Mouse (Mus musculus): ENCODE measurements around the gene Top3b.
A peak's percentile ranks its signal among the peaks of the same experiment; 100 is the strongest.
"Not testable (repeated sequence)": the region's sequence is repeated elsewhere in the genome, so short reads cannot be mapped to it uniquely, and the experiment has no call there.

The Top3b gene

DNA sequence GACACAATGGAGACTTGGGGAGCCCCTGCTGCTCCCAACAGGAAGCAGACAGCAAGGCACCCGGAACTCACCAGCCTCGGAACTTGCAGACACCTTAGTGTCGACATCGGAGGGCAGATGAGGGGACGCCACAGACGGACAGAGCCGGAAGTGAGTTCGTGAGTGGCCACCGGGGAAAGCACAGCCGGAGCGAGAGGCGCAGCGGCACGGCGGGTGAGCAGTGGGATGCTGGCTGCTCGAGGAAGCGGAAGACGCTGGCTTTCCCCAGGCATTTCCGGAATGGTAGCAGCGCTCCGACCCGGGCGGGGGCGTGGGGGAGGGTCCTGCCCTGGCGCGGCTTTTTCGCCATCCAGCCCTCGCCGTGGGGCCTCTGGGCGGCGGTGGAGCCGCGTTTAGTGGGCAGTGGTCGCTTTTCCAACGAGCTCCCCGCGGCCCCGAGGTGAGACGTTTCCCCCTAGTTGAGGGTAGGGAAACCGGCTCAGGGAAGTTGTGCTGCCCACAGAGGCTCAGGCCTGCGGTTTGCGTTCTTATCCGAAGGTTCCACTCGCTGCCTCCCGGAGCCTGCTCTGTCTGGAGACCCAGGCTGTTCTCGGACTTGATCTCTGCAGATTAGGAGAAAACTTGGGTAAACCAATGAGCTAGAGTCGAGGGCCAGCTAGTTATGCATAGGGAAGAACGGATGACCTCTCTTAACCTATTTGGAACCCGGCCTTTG is at the start of gene Top3b, which contains the start of gene Vpreb1:
Top3b (plus strand) TSS at position 120 of the 715 bp plus-strand sequence.
Vpreb1 (minus strand) TSS at position 227 of the 715 bp plus-strand sequence.
- DNase-seq (ENCODE audit: low spot score) = peak; percentile 86

- DNase-seq (ENCODE audit: low spot score) = no peak
Observed at GRCm38 (mm10) chr16:16825476-16825875, 45.1 kb upstream of the Top3b start.

DNA sequence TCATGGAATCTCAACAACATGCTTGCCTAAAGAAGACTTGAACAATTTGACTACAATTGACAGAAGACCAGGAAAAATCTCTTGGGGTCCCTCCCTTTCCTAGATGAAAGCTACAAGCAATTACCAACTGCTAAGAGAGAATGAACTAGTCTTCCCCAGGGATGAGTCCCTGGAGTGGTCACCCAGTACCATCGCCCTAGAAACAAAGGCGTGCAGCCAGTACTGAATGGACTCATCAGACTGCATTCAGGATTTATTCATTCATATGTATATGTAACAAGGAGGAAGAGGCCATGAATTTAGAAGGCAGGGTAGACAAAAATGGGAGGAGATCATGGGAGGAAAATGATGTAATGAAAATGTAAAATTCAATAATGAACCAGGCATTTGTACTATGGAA is 44.3 kb upstream of the Top3b start:
- DNase-seq (ENCODE audit: low spot score) = no peak

- peak; percentile 53 for DNase-seq (ENCODE audit: low spot score)
Observed at GRCm38 (mm10) chr16:16828757-16829615, 41.5 kb upstream of the Top3b start, which contains the start of gene Spag6l. Gene Spag6l, minus strand, starts transcription at chr16:16829456.

DNA sequence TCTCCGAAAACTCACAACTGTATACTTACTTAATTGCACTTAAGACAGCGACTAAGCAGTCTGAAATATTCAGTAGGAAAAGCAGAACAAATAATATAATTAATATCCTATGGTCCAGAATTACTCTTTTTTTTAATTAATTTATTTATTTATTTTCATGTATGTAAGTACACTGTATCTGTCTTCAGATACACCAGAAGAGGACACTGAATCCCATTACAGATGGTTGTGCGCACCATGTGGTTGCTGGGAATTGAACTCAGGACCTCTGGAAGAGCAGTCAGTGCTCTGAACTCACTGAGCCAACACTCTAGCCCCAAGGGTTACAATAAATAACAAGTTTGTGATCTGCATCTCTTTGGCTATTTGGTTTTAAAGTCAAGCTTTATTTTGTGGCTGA is 40.9 kb upstream of the Top3b start:
- no peak for DNase-seq (ENCODE audit: low spot score)

DNA sequence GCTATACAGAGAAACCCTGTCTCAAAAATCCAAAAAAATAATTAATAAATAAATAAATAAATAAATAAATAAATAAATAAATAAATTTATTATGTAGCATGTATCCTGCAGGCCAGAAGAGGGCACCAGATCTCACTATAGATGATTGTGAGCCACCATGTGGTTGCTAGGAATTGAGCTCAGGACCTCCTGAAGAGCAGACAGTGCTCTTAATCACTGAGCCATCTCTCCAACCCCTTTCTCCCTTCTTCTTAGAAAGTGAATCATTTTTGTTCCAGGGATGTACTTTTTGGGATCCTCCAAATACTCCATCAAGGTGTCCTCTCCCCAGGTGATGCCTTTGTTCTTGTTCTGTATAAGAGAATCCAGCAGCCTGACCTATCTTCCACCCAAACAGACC is 21.3 kb upstream of the Top3b start:
- DNase-seq (ENCODE audit: low spot score) = no peak

DNA sequence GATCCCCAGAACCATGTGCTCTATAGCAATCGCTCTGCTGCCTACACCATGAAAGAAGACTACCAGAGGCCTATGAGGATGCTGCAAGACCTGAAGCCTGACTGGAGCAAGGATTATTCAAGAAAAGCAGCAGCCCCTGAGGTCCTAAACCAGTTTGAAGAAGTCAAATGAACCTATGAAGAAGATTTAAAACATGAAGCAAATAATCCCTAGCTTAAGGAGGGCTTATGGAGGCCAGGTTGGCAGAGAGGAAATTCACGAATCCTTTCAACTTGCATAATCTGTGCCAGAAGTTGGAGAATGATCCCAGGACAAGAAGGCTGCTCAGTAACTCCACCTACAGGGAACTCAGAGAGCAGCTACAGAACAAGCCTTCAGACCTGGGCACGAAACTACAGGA is 18.1 kb upstream of the Top3b start:
- no peak for DNase-seq (ENCODE audit: low spot score)

GRCm38 (mm10) chr16:16854836-16855235 is 15.7 kb upstream of the Top3b start:
- DNase-seq (ENCODE audit: low spot score) = peak; percentile 38

GRCm38 (mm10) chr16:16855541-16855940 is 15.0 kb upstream of the Top3b start:
- DNase-seq (ENCODE audit: low spot score) = no peak

- DNase-seq (ENCODE audit: low spot score) = not testable (repeated sequence)
Observed at GRCm38 (mm10) chr16:16856054-16856453, 14.5 kb upstream of the Top3b start.

GRCm38 (mm10) chr16:16856731-16857476 is 13.6 kb upstream of the Top3b start:
- no peak for DNase-seq (ENCODE audit: low spot score)

DNA sequence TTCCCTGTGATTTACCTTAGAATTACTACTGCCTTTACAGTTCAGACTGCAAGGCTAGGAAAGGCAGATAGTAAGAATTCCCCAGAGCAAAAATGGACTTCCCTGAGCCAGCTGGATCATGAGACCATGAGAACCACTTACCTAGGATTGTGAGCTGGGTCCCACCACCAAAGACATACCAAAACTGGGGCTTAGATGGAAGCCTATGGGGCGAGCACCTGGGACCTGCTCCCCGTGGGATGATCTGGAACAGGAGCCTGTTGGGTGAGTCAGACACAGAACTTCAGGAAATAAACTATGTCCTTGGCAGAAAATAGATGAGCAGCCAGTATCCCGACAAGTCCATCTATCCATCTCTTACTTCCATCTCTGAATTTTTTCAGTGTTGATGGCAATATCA is 8.2 kb upstream of the Top3b start:
- DNase-seq (ENCODE audit: low spot score) = no peak

- no peak for DNase-seq (ENCODE audit: low spot score)
Observed at GRCm38 (mm10) chr16:16863978-16864377, 6.6 kb upstream of the Top3b start, which contains the start of gene Igll1. Gene Igll1, minus strand, starts transcription at chr16:16863985.

DNA sequence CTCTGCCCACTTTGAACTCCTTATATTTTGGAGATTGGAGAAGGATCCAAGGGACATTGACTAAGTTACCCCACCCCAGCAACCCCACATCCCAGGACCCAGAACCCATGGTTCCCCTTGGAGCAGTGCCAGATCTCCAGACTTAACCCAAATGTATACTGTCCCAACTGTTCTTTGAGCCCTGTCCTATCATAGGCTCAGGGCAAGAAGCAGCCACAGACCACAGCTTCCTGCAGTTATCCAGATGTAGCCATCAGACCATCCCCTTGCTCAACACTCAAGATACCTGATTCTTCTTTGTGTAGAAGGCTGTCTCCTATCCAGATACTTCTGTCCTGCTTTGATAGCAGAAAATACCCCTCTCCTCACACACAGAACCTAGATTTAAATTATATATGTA is 5.3 kb upstream of the Top3b start:
- DNase-seq (ENCODE audit: low spot score) = no peak

DNA sequence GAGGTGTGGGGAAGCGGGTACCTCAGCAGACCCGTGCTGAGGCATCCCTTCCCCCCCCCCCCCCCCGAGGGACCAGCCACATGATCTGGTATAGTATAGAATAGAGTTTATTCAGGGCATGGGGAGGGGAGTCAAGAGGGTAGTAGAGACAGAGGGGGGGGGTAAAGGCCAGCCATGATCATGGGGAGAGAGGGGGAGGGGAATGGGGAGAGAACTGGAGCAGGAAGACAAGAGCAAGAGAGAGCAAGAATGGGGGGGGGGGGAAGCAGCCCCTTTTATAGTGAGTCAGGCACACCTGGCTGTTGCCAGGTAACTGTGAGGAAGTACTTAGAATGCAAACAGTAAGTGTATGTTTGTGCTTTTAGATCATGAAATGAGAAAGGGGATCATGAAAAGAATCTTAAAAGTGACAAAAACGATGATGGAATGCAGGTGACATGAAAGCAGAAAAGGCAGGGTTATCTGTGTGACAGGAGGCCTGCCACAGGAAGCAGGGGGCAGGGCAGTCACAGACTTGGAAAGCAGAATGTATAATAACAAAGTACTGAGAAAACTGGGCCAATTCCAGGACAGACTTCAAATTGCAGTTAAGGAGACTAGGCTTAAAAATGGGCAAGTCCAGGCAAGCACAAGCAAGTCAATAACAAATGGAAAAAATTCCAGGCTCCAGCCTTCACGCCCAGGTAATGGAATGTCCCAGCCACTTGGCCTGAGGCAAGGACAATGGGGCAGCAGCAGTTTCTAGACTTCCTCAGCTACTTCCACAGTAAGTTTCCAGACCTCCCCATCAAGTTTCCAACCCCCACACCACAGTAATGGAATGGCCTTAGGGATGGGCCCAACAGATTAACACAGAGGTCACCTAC is 4.6 kb upstream of the Top3b start:
- no peak for DNase-seq (ENCODE audit: low spot score)

- no peak for DNase-seq (ENCODE audit: low spot score)
Observed at GRCm38 (mm10) chr16:16870241-16870616, 307 bp upstream of the Top3b start.

GRCm38 (mm10) chr16:16879025-16879424 is 8.5 kb downstream of the Top3b start:
- DNase-seq (ENCODE audit: low spot score) = no peak

GRCm38 (mm10) chr16:16888341-16888740 is 17.8 kb downstream of the Top3b start:
- DNase-seq (ENCODE audit: low spot score) = no peak

GRCm38 (mm10) chr16:16892366-16892765 is 21.8 kb downstream of the Top3b start:
- no peak for DNase-seq (ENCODE audit: low spot score)

GRCm38 (mm10) chr16:16896015-16896381 is 25.5 kb downstream of the Top3b start:
- DNase-seq (ENCODE audit: low spot score) = no peak

DNA sequence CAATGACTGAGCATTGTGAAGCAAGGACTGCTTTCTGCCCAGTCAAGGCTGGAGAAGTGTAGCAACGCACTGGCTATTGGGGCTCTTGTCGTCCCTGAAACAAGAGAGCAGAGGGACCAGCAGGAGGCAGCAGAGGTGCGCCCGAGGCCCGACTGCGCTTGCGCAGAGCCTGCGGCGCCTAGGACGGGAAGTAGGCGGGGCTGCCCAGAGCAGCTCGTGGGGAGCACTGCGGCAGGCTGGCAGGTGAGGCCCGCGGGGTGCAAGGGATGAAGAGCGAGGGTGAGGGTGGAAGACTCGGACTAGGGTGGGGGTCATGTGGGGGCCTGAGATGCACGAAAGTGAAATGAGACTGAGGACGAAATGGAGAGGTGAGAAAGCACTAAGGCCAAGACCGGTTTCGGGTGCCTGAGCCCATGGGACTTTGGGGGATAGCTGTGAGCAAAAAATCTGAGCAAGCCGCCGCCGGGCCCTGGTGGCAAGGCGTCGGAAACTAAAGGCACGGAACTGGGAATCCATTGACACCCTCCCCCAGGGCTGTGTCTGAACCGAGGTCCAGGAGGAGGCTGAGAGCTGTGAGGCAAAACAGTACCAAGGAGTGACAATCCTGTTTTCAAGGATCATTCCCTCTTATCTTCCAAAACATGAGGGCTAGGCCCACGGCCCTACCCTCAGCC is 26.0 kb downstream of the Top3b start, which contains the start of gene Ppm1f:
Ppm1f (plus strand) TSS at position 88 of the 674 bp plus-strand sequence.
- DNase-seq (ENCODE audit: low spot score) = peak; percentile 92
